Mouse (Mus musculus) adrenal gland, postnatal 4 days (tissue): ENCODE measurements at regions not wholly inside any gene's neighbourhood (a gene's known extent, or its start where the extent isn't known, plus 50 kb on each side); places are given as distances from the start of the nearest gene placed in this dataset.

Source experiments
- DNase-seq, 2 experiments: peaks; one replicate each; pipeline ENCODE4 v3.0.0; 2021 to 2022; ENCODE audit warnings: low spot score in 2 of 2, mixed read lengths in 2 of 2

DNA sequence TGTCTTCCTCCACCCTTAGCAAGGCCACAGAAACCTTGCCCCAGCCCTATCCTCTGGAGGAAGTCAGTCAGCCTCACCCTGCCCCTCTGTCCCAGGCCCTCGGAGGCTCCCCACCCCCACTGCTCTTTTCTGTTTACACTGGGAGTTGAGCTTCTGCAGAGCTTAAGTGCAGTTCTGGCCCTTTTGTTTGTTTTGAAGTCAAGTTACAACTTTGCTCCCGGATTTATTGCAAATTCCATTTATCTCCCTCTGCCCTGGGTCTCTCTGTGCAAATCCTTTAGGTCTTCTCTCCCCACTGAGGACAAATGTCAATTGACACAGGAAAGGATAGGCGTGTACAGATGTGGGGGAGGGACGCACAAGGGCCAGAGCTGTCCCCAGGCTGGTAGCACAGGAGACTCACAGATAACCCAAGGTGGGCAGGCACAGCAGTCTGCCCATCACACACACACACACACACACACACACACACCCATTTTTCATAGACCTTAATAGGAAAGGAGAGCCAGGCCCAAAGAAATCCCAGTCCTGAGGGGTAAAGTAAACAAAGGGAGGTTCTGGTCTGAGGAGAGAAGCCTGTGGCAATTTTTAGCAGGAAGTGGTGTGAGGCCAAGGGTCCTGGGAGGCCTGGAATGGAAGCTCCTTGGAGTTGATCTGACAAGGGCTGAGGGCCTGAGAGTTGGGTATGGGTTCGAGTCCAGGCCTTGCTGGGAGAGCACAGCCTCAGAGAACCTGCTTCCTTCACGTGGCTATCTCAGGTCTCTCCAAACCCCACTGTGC lies 167.9 kb downstream of the Zfp36l1 start:
- DNase-seq = no peak

DNA sequence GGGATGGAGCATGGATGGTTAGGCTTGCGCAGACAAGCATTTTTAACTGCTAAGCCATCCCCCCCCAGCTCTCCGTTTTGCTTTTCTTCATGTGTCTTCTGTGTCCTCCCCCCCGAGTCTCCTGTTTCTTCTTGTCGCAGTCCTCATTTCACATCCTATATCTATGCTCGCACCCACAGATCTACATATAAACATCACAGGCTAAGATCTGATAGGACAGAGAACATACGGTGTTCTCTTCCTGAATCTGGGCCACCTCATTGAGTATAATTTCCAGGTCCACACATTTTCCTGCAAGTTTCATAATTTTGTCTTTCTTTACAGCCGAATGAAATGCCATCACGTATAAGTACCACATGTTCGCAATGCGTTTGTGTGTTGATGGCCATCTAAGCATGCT lies 168.7 kb downstream of the Zfp36l1 start:
- no peak for DNase-seq

GRCm38 (mm10) chr12:79942563-79943131 lies 170.2 kb downstream of the Zfp36l1 start:
- no peak for DNase-seq

DNA sequence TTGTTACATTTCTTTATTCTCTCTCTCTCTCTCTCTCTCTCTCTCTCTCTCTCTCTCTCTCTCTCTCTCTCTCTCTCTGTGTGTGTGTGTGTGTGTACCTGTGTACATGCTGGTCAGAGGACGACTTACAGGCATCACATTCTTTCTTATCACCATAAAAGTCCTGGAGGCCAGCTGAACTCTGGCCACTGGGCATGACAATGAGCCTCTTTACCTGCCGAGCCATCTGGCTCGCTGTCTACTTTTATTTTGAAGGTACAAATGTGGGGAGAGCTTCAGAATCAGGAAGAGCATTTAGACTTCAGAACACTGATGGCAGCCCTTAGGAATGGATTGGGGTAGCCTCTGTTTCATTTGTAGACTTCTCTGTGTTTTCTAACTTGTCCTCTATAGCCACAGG lies 171.0 kb downstream of the Zfp36l1 start:
- DNase-seq = no peak

- no peak for DNase-seq
Observed at GRCm38 (mm10) chr12:79939436-79939835, 173.4 kb downstream of the Zfp36l1 start.

- DNase-seq = no peak
Observed at GRCm38 (mm10) chr12:79937876-79938275, 174.9 kb downstream of the Zfp36l1 start.

GRCm38 (mm10) chr12:79936698-79937097 lies 176.1 kb downstream of the Zfp36l1 start:
- no peak for DNase-seq

- no peak for DNase-seq
Observed at GRCm38 (mm10) chr12:79934091-79934490, 178.7 kb downstream of the Zfp36l1 start.

DNA sequence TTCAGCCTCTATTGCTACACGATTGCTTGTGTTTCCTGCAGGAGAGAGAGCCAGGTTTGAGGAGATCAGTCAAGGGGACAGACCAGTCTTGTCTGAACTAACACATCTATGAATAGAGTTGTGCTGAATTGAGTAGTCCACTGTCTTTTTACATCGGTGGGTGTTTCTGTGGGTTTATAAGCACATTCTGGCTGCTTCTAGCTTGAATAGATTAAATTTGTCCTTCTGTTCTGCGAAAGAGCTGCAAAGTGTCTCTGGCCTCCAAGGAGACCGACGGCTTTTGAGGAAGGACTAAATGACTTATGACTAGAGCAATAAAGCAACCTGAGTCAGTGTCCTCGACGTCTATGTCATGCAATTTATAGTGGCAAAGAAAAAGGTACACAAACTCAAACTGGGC lies 179.9 kb downstream of the Zfp36l1 start:
- no peak for DNase-seq

GRCm38 (mm10) chr12:79931455-79931854 lies 181.4 kb downstream of the Zfp36l1 start:
- no peak for DNase-seq

GRCm38 (mm10) chr12:79929846-79930245 lies 183.0 kb downstream of the Zfp36l1 start:
- DNase-seq = no peak

DNA sequence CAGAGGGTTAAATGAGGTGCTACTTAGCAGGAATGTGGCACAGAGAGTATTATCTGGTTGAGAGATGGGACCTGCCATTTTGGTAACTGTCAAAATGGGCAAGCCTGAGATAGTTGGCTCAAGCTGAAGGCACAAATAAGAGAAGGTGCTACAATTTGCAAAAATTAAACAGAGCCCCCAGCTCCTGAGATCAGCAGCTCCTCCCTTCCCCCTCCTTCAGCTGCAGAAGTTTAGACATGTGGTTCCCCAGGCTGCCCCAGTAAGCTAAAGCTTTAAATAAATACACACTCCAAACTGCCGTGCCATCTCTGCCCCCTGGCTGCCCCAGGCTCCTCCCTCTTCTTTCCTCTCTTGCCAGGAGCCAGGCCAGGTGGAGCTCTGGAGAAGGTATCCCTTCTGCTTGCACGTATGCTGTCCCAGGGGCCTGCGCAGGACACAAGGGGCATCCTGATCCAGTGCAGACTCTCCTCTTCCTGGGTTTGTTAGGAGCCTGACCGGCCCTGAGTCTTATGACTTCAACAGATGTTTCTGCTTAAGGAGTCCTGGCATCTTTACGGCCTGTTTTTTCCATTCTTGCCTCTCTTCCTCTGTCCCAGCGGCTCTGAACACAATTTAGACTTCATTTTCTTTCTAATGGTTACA lies 184.0 kb downstream of the Zfp36l1 start:
- DNase-seq = no peak

DNA sequence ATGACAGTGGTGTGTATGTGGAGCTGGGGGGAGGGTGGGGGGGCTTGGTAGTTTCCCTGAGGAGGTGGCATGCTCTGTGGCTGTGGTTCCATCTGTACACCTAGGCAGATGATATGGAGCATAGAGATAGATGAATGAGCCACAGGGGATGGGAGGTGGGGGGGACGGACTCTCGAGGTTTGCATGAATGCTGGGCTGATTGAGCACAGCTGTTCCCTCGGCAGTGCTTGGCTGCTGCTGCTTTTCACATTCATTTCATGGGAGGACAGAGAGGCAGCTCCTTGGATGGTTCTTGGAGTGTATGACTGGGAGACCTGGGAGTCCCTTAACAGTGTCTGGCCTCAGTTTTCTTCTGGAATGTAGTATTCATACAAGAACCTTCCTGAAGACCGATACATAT lies 184.5 kb downstream of the Zfp36l1 start:
- no peak for DNase-seq

GRCm38 (mm10) chr12:79925704-79926588 lies 186.9 kb downstream of the Zfp36l1 start:
- no peak for DNase-seq

DNA sequence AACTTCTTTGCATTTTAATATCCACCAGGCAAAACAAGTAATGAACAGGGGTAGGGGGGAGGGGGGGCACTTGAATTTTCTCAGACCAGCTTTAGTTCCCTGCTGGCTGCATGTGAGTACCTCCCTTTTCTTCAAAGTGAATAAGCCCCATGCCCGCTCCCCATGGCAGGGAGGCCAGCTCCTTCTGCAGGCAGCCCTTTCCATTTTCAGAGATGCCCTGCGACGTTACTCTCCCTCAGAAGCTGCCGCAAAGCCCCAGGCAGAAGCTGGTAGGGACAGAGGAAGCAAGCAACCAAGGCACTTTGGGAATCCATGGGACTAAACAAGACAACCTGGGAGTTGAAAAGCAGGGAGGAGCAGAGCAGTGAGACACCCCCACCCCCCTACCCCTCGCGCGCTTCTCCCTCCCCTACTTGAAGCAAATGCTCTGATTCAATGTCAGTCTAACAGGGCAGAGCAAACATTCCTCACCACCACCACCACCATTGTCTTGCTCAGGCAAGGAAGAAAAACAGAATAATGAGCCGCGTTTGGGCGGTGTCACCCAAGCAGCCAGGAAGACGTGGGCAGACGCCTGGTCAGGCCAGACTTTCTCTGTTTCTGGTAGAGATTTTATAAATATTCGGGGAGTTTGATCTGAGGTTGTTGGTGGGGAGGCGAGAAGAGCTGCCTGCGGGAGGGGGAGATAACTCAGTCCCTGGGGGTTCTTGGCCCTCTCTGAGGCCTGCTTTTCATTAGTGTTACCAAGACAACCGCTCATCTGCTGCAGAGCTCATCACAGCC lies 187.7 kb downstream of the Zfp36l1 start:
- DNase-seq = no peak

DNA sequence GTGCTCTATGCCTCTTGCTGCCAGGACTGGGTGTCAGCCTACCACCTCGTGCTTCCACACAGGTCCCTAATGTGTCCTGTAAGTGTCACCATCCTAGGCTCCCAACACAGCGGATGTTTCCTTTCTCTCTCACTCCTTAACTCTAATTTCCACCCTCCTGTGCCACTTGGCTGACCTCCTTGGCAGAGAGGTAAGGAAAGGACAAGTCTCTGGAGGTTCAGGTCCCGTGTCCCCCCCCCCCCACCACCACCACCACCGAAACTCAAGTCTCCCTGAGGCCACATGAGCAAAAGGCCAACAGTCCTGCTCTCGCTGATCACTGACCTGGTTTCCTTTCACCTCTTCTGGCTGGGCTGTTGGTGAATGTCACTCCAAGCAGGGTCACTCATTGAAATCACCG lies 189.0 kb downstream of the Zfp36l1 start:
- DNase-seq = no peak

DNA sequence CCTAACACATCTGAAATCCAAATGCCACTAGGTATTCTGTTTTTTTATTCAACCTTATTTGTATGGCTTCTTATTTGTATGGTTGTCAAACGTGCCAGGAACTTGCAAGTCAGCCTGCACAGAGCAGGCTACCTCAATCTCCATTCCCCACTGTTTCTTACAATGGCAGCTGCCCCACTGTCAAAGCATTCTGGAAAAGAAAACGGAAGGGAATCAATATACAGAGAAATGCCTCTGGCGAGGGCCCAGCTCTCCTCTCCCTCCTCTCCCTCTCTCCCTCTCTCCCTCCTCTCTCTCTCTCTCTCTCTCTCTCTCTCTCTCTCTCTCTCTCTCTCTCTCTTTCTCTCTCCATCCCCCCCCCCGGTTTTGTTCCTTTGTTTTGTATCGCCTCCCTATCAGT lies 191.0 kb downstream of the Zfp36l1 start:
- DNase-seq = no peak

- no peak for DNase-seq
Observed at GRCm38 (mm10) chr12:79918983-79919382, 193.8 kb downstream of the Zfp36l1 start.

DNA sequence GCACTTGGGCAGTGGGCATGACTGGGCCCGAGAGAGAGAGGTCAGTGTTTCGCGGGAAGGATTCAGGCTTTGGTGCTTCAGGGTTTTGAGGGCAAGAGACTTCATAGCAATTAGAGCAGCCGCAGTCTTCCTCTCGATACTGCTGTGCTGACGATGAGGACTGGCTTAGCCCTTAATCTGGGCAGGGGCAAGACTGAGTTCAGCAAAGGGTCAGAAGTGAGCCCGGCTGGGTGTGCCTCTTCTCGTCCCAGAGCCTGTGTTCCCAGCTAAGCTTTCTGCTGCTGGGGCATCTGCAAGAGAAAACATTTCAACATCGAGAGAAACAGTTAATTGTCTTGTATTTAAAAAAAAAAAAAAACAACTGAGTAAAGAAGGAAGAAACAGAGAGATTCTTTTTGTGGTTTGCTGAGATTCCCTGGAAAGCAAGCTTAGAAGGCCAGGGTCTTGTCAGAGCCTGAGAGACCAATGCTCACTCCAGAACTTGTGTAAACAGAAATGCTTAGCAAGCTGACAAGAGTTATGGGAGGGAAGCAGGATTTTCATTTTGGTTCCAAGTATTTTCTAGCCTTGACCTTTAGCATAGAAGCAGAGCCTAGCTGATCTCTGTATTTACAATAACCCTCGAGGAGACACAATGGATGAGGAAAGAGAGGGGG lies 195.1 kb downstream of the Zfp36l1 start:
- no peak for DNase-seq
